Mouse (Mus musculus) intestine, postnatal 0 days (tissue): ENCODE results near the gene Cyp1a1. TPM values are rescaled to one million over a fixed set of nuclear protein-coding genes. Genes with fewer than 3 reads are reported as not detected.

Experiments
- ATAC-seq: fragments of 200-750 bp; cut with Nextera tagmentation; 2 replicates; pipeline ENCODE4 v1.8.0; 2017; ENCODE audit warnings: mild to moderate bottlenecking, moderate TSS enrichment, moderate library complexity
- H3K27ac ChIP-seq: fragments of 300-500 bp; sonication (generic); 2 replicates; pipeline ENCODE4 v1.5.1; 2014; ENCODE audit warnings: mild to moderate bottlenecking, low read depth, low read length, moderate library complexity
- H3K27me3 ChIP-seq: fragments of 300-500 bp; sonication (generic); replicated peaks from 2 replicates; pipeline ENCODE4 v1.6.1; 2014; ENCODE audit warnings: low read length, mixed read lengths; ENCODE audit not compliant: control insufficient read depth, insufficient read depth
- H3K36me3 ChIP-seq: fragments of 300-500 bp; sonication (generic); 2 replicates; pipeline ENCODE4 v1.6.1; 2014; ENCODE audit warnings: mild to moderate bottlenecking, moderate library complexity; ENCODE audit not compliant: control insufficient read depth, insufficient read depth
- H3K4me1 ChIP-seq: fragments of 300-500 bp; sonication (generic); replicated peaks from 2 replicates; pipeline ENCODE4 v1.6.1; 2014; ENCODE audit warnings: antibody characterized with exemption, low read length, mixed read lengths; ENCODE audit not compliant: control insufficient read depth, insufficient read depth
- H3K4me2 ChIP-seq: fragments of 300-500 bp; sonication (generic); replicated peaks from 2 replicates; pipeline ENCODE4 v1.6.1; 2014; ENCODE audit warnings: low read depth, mild to moderate bottlenecking, moderate library complexity
- H3K4me3 ChIP-seq: fragments of 300-500 bp; sonication (generic); 2 replicates; pipeline ENCODE4 v1.5.1; 2014; ENCODE audit warnings: low read depth, low read length
- H3K9ac ChIP-seq: fragments of 300-500 bp; sonication (generic); 2 replicates; pipeline ENCODE4 v1.6.1; 2014; ENCODE audit warnings: mild to moderate bottlenecking, low read depth, low read length
- H3K9me3 ChIP-seq: fragments of 300-500 bp; sonication (generic); 2 replicates; pipeline ENCODE4 v1.6.1; 2016; ENCODE audit warnings: mixed run types; ENCODE audit not compliant: control insufficient read depth
- CTCF ChIP-seq: sonication (generic); IDR thresholded peaks from 2 replicates; pipeline ENCODE4 v1.5.1; 2016; ENCODE audit warnings: low read depth, mild to moderate bottlenecking, control low read depth, antibody characterized with exemption, moderate library complexity
- WGBS: fragments of 180-500 bp; shearing (Covaris S2); extraction: QIAGEN DNeasy Blood & Tissue Kit; methylation state at CpG from one replicate; pipeline ENCODE4 v1.1.7; 2014; 5-methylcytosine and 5-hydroxymethylcytosine counted together
- polyA plus RNA-seq: library from polyadenylated mRNA; unstranded; fragments of >200 nt; fragmentation: Nextera tagmentation; extraction: Ambion mirVana; gene quantifications from 2 replicates; pipeline ENCODE4 v1.2.1, GENCODE M21; 2015

The Cyp1a1 gene
- polyA plus RNA-seq, 1 experiment from 2014 or later = 0.05 TPM

GRCm38 (mm10) chr9:57733606-57734005 lies 45.9 kb downstream of the Cyp1a1 start:
- no peak for ATAC-seq
- WGBS = 89% methylated on average over 6 of the region's 6 CpGs

GRCm38 (mm10) chr9:57739863-57740262 lies 52.1 kb downstream of the Cyp1a1 start:
- H3K27me3 ChIP-seq = no peaks in the 10 kb centered on the region
- H3K4me1 ChIP-seq = no peaks in the 10 kb centered on the region
- no peaks in the 10 kb centered on the region for H3K9me3 ChIP-seq
- WGBS = 92% methylated on average over 5 of the region's 5 CpGs
- no peak overlapping the region for H3K9ac ChIP-seq
- H3K27ac ChIP-seq = no peak overlapping the region
- H3K4me2 ChIP-seq = no peak overlapping the region
- no peak for ATAC-seq
- TF ChIP-seq CTCF = no peak
- peaks cover 27% of the 10 kb centered on the region for H3K36me3 ChIP-seq
- H3K4me3 ChIP-seq = no peak overlapping the region

More at GRCm38 (mm10) chr9:57733606-57734005, 45.9 kb downstream of the Cyp1a1 start:
- TF ChIP-seq CTCF = no peak
- H3K9me3 ChIP-seq = no peaks in the 10 kb centered on the region
- no peak overlapping the region for H3K27ac ChIP-seq
- H3K36me3 ChIP-seq = peaks cover 12% of the 10 kb centered on the region; the same call in 1 of the 2 replicates
- no peak overlapping the region for H3K4me3 ChIP-seq
- no peak overlapping the region for H3K9ac ChIP-seq
- no peak overlapping the region for H3K4me2 ChIP-seq
- H3K27me3 ChIP-seq = no peaks in the 10 kb centered on the region
- H3K4me1 ChIP-seq = no peaks in the 10 kb centered on the region

DNA sequence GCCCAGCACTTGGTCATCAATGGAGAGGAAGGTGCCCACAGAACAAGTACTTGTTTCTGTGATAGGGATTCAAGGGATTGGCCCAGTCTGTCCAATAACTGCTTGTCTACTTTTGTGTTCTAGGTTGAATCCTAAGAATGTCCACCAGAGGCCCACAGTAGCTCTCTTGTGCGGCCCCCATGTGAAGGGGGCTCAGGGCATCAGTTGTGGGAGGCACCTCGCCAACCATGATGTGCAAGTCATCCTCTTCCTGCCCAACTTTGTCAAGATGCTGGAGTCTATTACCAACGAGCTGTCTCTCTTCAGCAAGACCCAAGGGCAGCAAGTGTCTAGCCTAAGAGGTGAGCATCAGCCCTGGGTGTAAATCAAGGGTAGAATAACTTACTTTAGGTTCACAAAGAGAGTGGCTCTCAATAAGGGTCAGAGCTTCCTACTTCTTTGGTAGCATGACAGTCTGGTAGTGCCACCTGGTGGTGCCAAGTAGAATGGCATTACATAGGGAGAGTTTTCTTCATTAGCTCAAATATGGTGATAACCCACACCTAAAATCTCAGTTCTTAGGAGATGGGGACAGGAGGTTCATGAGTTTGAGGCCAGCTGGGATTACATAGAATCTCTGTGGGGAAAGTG lies 56.8 kb downstream of the Cyp1a1 start:
- WGBS = 76% methylated on average over 3 of the region's 3 CpGs
- H3K4me3 ChIP-seq = no peak overlapping the region
- no peak overlapping the region for H3K9ac ChIP-seq
- peak; percentile 95 for TF ChIP-seq CTCF
- no peak for ATAC-seq
- no peaks in the 10 kb centered on the region for H3K9me3 ChIP-seq
- no peaks in the 10 kb centered on the region for H3K27me3 ChIP-seq
- H3K4me2 ChIP-seq = no peak overlapping the region
- H3K27ac ChIP-seq = no peak overlapping the region
- peaks cover 68% of the 10 kb centered on the region for H3K36me3 ChIP-seq
- no peaks in the 10 kb centered on the region for H3K4me1 ChIP-seq

- H3K9ac ChIP-seq = no peak overlapping the region
- 79% methylated on average over 1 of the region's 1 CpGs for WGBS
These were observed 59.3 kb downstream of the Cyp1a1 start for GRCm38 (mm10) chr9:57747067-57747466.

GRCm38 (mm10) chr9:57748137-57748536 lies 60.4 kb downstream of the Cyp1a1 start:
- no peak for TF ChIP-seq CTCF
- Histone ChIP-seq H3K9ac (no peak overlapping the region), H3K27ac (peak overlapping the region; percentile 46; the same call in 1 of the 2 replicates), H3K4me2 (no peak overlapping the region), H3K4me1 (no peaks in the 10 kb centered on the region), H3K27me3 (no peaks in the 10 kb centered on the region), H3K9me3 (no peaks in the 10 kb centered on the region), H3K4me3 (no peak overlapping the region), H3K36me3 (peaks cover 83% of the 10 kb centered on the region)
- no peak for ATAC-seq
- WGBS = 85% methylated on average over 6 of the region's 6 CpGs

More at GRCm38 (mm10) chr9:57747067-57747466, 59.3 kb downstream of the Cyp1a1 start:
- Histone ChIP-seq H3K36me3 (peaks cover 72% of the 10 kb centered on the region), H3K4me1 (no peaks in the 10 kb centered on the region), H3K27ac (no peak overlapping the region), H3K27me3 (no peaks in the 10 kb centered on the region), H3K9me3 (no peaks in the 10 kb centered on the region), H3K4me3 (no peak overlapping the region), H3K4me2 (no peak overlapping the region)
- no peak for TF ChIP-seq CTCF
- no peak for ATAC-seq

DNA sequence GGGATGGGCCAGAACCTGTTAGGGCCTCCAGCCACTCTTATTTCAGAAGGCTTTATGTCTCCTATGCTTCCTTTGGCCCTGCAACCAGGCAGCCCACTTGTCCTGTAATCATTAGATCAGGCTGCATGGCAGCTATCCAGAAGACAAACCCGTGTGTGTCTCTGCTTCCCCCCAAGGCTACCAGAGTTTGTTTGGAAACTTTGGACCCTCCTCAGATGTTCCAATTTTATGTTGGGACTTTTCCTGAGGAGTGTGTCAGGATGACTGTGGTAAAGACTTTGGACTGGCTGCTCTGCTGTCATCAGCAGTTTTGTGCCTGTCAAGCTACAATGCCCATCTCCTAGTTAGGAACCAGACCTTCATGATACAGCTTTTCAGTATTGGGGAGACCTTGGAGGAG lies 61.1 kb downstream of the Cyp1a1 start:
- 18% methylated on average over 1 of the region's 1 CpGs for WGBS
- Histone ChIP-seq H3K36me3 (peaks cover 90% of the 10 kb centered on the region), H3K9me3 (no peaks in the 10 kb centered on the region), H3K27ac (peak overlapping the region; percentile 46; the same call in 1 of the 2 replicates), H3K27me3 (no peaks in the 10 kb centered on the region), H3K4me2 (no peak overlapping the region), H3K4me1 (no peaks in the 10 kb centered on the region), H3K4me3 (no peak overlapping the region), H3K9ac (no peak overlapping the region)
- TF ChIP-seq CTCF = no peak
- peak; percentile 61 for ATAC-seq

GRCm38 (mm10) chr9:57750901-57751300 lies 63.2 kb downstream of the Cyp1a1 start:
- WGBS = 83% methylated on average over 7 of the region's 7 CpGs
- Histone ChIP-seq H3K36me3 (peaks cover 97% of the 10 kb centered on the region), H3K27me3 (no peaks in the 10 kb centered on the region), H3K27ac (no peak overlapping the region), H3K9me3 (no peaks in the 10 kb centered on the region), H3K4me3 (no peak overlapping the region), H3K9ac (no peak overlapping the region), H3K4me2 (no peak overlapping the region), H3K4me1 (no peaks in the 10 kb centered on the region)
- TF ChIP-seq CTCF = no peak
- ATAC-seq = no peak

Other genes starting within 250 kb of the Cyp1a1 start
- gene Ppcdc, start 247.8 kb upstream of the Cyp1a1 start, polyA plus RNA-seq = 17.3 and 18.8 TPM in 2 replicates
- 15.9 and 16.8 TPM in 2 replicates for gene Scamp5, start 219.9 kb upstream of the Cyp1a1 start, polyA plus RNA-seq
- 3.2 and 4.8 TPM in 2 replicates for gene Rpp25, start 183.9 kb upstream of the Cyp1a1 start, polyA plus RNA-seq
- 1,449 and 1,523 TPM in 2 replicates for gene Cox5a, start 166.7 kb upstream of the Cyp1a1 start, polyA plus RNA-seq
- 6.9 and 7.8 TPM in 2 replicates for gene Fam219b, start 150.4 kb upstream of the Cyp1a1 start, polyA plus RNA-seq
- gene Mpi, start 135.2 kb upstream of the Cyp1a1 start, polyA plus RNA-seq = 22.8 and 27.5 TPM in 2 replicates
- 90.2 and 92.3 TPM in 2 replicates for gene Scamp2, start 127.0 kb upstream of the Cyp1a1 start, polyA plus RNA-seq
- gene Ulk3, start 98.5 kb upstream of the Cyp1a1 start, polyA plus RNA-seq = 8.3 and 10.3 TPM in 2 replicates
- not detected in 2 replicates for gene Cplx3, start 81.6 kb upstream of the Cyp1a1 start, polyA plus RNA-seq
- not detected in 2 replicates for gene Lman1l, start 67.2 kb upstream of the Cyp1a1 start, polyA plus RNA-seq
- gene Csk, start 34.3 kb upstream of the Cyp1a1 start, polyA plus RNA-seq = 18.7 and 21.9 TPM in 2 replicates
- not detected in 2 replicates for gene Cyp1a2, start 4.2 kb upstream of the Cyp1a1 start, polyA plus RNA-seq
- 12.3 and 14.2 TPM in 2 replicates for gene Edc3, start 20.6 kb downstream of the Cyp1a1 start, polyA plus RNA-seq
- 26.7 and 27.4 TPM in 2 replicates for gene Clk3, start 77.9 kb downstream of the Cyp1a1 start, polyA plus RNA-seq
- gene Arid3b, start 148.9 kb downstream of the Cyp1a1 start, polyA plus RNA-seq = 5.2 and 5.4 TPM in 2 replicates
- gene Ubl7, start 223.1 kb downstream of the Cyp1a1 start, polyA plus RNA-seq = 77.1 and 80.7 TPM in 2 replicates